Mouse (Mus musculus): ENCODE data around the gene Dffa.

Dffa gene

DNA sequence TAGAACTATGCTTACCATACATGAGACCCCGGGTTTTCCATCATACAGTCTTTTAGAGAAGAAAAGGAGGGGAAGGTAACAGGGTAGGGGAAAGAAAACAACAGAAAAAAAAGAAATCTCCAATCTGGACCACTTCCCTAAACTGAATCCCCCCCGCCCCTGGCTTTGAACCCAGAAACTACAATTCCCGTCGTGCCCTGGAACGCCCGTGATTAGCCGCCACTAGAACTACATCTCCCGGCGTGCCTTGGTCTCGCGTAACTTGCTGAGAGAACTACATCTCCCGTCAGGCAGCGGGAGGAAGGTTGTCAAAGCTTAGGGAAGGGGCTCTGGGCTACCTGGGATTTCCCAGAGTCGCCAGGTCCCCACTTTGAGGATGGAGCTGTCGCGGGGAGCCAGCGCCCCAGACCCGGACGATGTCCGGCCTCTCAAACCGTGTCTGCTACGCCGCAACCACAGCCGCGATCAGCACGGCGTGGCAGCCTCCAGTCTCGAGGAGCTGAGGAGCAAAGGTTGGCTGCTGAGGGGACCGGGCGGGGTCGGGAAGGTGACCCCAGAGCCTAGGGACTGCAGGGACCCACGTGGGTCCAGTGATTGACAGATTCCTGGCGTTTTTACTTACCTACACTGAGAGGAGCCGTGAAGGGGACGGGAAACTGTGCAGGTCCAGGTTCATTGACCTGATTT, at the start of gene Dffa:
Dffa (plus strand) TSS at position 272 of the 687 bp plus-strand sequence.
- peak; percentile 66 for DNase-seq (ENCODE audit: low spot score)

GRCm38 (mm10) chr4:149055847-149056246, 48.1 kb upstream of the Dffa start:
- no peak for DNase-seq (ENCODE audit: low spot score)

GRCm38 (mm10) chr4:149056957-149057356, 47.0 kb upstream of the Dffa start:
- no peak for DNase-seq (ENCODE audit: low spot score)

GRCm38 (mm10) chr4:149057470-149057869, 46.5 kb upstream of the Dffa start:
- DNase-seq (ENCODE audit: low spot score): no peak

- DNase-seq (ENCODE audit: low spot score): no peak
Measured at GRCm38 (mm10) chr4:149058298-149058697, 45.6 kb upstream of the Dffa start.

DNA sequence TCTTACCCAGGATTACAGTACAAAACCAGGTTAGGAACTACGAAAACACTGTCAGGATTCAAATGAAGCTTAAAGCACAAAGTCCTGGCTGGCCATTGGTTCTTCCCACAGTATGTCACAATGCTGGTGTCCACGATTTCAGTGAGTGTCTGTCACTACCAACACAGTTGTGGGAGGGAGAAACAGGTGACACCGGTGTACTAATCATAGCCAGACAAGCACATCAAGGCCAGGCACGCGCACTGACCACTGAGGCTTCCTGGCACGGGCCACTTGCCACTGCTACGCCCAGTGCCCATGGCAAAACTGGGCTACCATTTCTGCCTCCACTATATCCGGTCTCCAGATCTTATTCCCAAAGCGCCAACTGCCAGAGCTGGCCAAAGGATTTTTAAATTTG, 44.2 kb upstream of the Dffa start:
- no peak for DNase-seq (ENCODE audit: low spot score)

- no peak for DNase-seq (ENCODE audit: low spot score)
Measured at GRCm38 (mm10) chr4:149060621-149061431, 43.1 kb upstream of the Dffa start.

GRCm38 (mm10) chr4:149061432-149061718, 42.6 kb upstream of the Dffa start:
- DNase-seq (ENCODE audit: low spot score): no peak

DNA sequence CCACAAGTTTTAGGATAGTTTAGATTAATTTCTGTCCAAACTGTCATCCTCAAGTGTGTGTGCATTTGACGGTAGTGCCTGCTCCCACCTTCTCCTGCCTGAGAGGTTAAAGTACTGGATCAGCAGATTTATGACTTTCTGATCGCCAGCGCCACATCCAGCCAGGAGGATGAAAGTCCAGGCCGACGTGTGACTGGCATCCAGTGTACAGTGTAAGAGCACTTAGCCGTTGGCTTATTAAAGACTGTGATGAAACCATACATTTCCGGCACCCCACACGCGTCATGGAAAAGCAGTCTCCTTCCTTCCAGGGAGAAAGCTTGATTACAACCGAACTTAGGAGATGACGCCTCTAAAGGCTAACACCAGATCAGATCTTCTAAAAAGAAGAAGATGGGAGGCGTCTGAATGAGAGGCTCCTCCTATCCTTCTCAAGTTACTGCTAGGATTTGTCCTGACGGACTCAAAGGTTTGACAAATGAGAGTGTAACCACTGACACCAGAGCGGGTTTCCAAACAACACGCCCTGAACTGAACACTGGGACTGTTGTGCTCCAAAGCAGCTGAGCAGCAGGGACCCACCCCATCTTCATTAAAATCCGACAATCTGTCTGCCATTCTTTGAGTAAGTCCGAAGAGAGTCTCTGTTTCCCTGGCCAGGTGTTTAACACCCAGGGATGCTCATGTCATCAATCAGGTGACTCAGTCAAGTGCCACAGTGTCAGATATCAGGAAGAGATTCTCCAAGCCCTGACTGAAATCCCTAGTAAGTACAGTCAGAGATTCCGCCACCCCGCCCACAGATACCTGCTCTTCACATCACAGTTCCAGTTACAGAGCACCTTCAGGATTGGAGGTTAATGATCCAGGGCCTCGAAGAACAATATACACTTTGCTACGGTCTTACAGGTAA, 41.3 kb upstream of the Dffa start:
- no peak for DNase-seq (ENCODE audit: low spot score)

DNA sequence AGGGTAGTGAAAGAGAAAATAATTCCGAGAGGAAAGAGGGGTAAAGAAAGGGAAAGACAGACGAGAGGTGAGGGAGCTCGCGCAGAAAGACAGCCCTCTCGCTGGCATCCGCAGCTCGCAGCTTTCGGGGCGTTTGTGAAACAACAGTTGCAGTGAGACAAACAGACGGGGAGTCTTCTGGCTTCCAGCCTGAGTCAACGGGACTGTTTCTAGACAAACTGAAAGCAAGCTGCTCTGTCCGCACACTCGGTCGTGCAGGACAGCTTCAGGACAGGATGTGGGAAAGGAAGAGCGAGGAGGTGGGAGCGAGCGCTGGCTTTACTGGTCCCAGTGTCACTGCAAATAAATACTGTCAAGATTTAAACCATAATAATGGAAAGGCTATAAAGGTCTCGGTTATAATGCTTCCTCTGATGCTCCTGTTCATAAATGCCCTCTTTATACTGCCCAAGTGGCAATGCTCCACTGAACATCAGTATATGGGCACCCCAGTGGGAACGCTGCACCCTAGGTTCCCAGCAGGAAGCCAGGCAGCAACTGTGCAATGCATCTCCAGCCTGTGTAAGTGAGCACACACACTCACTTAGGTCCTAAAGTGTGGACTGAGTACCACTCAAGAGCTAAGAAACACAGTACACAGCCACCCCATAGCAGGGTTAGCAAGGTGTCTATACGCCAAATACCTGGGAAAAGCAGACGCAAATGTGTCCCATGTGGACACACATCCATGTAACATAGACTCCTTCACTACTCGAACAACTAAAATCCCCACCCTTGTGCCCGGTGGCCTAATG, 39.7 kb upstream of the Dffa start:
- no peak for DNase-seq (ENCODE audit: low spot score)

GRCm38 (mm10) chr4:149066672-149067551, 37.0 kb upstream of the Dffa start:
- no peak for DNase-seq (ENCODE audit: low spot score)

- DNase-seq (ENCODE audit: low spot score): no peak
Measured at GRCm38 (mm10) chr4:149075073-149075472, 28.9 kb upstream of the Dffa start.

GRCm38 (mm10) chr4:149075871-149076575, 27.9 kb upstream of the Dffa start:
- no peak for DNase-seq (ENCODE audit: low spot score)

- no peak for DNase-seq (ENCODE audit: low spot score)
Measured at GRCm38 (mm10) chr4:149078261-149078660, 25.7 kb upstream of the Dffa start.

DNA sequence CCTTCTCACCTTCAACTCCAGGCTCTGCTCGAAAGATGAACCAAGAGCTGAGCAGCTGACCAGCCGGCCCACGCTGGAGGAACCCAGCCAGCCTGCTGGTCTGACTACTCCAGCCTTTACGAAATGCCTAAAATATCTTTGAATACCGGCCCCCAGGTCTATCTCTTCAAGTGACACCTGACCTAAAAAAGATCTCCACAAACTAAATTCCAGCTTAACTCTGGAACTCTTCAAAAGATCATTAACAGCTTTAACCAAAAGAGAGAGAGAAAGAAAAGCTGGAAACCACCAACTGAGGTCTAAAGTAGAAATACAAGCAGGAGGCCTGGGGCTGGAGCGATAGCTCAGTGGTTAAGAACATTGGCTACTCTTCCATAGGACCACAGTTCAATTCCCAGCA, 24.3 kb upstream of the Dffa start:
- no peak for DNase-seq (ENCODE audit: low spot score)

DNA sequence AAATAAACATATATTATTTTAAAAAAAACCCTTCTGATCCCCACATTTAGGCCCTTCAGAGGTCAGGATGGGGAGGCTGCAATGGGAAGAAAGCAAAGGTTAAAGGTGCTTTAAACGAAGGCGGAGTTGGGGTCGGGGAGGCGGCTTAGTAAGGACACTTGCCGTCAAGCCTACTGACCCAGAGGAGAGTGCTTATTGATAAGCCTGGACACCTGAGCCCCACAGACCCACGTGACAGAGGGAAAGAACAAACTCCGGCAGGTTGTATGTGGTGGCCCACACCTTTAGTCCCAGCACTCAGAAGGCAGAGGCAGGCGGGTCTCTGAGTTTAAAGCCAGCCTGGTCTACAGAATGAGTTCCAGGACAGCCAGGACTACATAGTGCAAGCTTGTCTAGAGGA, 23.8 kb upstream of the Dffa start:
- DNase-seq (ENCODE audit: low spot score): no peak

DNA sequence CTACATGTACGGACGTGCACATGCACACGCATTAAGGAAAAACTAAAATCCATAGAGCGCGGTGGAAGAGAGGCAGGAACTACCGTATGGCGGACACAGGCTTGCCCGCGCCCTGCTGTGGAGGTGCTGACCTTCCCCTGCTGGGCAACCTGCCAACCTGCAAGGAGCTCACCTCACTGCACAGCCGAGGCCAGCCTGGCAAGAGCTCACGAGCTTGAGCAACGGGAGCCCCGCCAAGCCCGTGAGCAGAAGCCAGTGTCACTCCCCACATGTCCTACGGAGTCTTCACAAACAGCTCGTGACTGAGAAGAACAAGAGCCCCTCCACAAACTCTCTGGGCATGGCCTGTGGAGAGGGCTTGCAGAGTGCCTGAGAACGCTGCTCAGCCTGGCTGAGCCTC, 22.4 kb upstream of the Dffa start:
- no peak for DNase-seq (ENCODE audit: low spot score)

GRCm38 (mm10) chr4:149085381-149085780, 18.6 kb upstream of the Dffa start:
- DNase-seq (ENCODE audit: low spot score): no peak

GRCm38 (mm10) chr4:149091364-149091763, 12.6 kb upstream of the Dffa start:
- no peak for DNase-seq (ENCODE audit: low spot score)

DNA sequence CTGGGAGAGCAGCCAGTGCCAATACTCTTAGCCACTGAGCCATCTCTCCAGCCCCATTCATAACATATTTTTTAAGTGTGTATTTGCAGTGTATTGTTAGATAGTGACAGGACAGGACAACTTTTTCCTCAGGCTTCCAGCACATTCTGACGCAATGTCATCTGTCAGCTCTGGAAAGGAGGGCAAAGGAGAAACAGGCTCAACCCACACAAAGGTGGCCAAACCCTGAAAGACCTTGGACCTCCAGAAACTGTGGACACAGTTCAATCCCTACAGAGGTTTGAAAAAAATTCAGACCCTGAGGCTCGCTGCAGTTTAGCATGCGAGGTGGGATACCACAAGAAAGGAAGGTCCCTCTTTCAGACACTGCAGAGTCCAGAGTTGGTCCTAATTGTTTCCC, 6.0 kb upstream of the Dffa start:
- DNase-seq (ENCODE audit: low spot score): no peak

All from urinary bladder, postnatal 10 days (tissue).